Mouse (Mus musculus) adrenal gland, adult (tissue): ENCODE data around the gene Rac2.

Source experiments
- DNase-seq, 2 experiments: peaks; one replicate each; pipeline ENCODE4 v3.0.0; 2022 to 2023; ENCODE audit warnings: low spot score in 1 of 2; ENCODE audit not compliant: inconsistent age in 2 of 2

The Rac2 gene

DNA sequence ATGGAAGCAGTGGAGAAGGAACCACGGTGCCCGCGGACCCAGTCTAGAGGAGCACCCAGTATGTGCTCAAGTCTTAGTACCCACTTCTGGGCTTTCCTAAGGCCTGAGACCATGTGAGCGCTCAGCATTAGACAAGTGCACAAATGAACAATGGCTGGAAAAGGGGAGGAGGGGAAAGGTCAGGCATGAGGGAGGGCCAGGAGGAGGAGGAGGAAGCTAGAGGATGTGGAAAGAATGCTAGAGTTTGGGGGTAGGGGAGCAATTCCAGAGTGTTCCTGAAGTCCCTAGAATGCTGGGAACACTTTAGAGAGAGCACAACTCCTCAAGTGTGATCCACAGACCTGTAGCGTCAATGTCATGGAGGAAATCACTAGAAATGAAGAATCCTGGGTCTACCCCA, 48.4 kb downstream of the Rac2 start:
- DNase-seq, result no peak

DNA sequence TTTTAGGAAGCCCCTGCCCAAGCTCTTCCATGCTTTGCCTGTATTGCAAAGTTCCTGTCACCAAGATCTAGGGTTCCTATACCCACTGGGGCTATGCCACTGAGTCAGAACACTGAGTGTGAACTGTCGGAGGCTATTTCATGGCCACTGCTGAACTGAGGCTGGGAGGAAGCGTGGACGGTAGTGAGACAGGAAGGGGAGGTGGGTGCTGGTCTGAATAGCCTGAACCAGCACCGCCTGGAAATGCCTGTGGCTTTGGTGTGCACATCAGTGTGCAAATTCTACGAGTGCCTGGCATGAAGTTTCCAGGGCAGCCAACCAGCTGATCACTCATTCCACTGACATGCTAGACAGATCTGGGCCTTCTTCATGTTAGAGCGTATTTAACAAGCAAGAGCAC, 50.7 kb downstream of the Rac2 start:
- no peak for DNase-seq

DNA sequence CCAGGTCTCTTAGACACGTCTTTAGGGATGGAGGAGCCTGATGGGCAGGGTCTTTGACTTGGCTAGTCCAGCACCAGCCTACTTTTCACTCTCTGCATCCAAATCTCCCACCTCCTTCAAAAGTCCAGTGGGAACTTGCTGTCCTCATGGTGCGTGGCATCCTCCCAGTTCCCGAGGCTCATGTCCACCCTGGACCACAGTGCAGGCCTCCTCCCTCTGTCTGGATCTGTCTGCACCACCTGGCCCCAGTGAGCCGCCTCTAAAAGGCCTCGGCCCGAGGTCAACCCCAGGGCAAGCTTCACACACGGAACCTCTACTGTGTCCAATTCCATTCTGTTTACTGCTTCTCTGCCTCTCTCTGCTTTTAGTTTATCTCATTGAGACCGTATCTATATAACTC, 51.3 kb downstream of the Rac2 start:
- no peak for DNase-seq

DNA sequence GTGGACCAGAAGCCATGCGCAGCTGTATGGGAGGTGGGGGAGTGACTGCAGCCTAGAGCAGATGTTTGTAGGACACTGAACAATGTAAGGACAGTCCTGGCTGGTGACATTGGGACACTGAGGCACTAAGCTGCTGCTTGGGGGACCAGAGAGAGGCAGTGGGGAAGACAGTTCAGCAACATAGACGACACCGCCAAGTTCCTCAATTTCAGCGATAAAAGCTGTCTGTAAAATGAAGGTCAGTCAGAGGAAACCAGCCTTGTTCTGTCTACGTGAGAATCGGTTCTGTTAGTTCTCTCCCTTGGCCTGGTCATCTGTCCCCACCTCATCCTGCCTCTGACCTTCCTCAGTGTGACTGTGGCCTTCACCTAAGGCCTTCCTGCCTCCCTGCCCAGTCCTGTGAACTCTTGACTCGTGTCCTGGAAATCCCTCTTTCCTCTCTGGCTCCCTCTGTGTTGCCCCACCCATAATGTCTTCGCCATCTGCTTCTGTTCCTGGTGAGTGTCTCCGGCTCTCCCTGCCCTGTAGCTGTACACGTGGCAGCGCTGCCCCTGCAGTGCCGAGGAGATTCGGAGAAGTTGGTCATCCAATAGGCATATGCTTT, 52.4 kb downstream of the Rac2 start:
- DNase-seq, result peak; percentile 70 to 86

DNA sequence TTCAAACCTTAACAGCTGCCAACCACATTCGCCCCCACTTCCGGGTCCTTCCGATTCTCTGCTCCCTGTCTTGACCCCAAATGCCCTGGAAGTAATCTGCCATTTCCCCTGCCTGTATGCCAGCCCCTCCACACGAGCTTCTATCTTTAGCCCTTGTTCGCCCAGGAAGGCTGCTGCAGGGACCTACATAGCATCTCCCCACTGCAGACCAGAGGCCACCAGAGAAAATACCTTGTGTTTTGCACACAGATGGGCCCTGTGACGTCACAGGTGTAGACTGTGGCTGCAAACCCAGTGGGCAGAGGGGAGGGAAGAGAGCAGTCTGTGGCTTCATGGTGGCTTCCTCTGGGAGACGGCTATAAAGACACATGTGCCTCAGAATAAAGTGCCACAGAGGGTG, 54.4 kb downstream of the Rac2 start:
- DNase-seq, result no peak

DNA sequence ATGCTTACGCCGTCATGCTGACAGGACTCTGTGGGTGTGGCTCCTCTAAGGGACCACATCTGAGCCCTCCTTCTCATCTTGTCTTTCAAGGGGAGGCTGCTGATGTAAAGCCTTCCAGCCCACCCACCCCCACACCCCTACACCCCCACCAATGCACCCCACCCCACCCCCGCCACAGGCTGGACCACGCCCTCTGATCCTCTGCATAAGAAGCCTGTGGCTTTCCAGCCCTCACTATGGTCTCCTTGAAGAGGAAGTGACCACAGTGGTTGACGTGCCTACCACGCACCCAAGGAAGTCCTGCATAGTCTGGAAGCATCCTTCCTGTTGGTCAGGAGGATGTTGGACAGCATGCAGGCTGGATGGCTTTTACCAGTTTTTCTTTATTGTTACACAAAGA, 56.8 kb downstream of the Rac2 start:
- no peak for DNase-seq

DNA sequence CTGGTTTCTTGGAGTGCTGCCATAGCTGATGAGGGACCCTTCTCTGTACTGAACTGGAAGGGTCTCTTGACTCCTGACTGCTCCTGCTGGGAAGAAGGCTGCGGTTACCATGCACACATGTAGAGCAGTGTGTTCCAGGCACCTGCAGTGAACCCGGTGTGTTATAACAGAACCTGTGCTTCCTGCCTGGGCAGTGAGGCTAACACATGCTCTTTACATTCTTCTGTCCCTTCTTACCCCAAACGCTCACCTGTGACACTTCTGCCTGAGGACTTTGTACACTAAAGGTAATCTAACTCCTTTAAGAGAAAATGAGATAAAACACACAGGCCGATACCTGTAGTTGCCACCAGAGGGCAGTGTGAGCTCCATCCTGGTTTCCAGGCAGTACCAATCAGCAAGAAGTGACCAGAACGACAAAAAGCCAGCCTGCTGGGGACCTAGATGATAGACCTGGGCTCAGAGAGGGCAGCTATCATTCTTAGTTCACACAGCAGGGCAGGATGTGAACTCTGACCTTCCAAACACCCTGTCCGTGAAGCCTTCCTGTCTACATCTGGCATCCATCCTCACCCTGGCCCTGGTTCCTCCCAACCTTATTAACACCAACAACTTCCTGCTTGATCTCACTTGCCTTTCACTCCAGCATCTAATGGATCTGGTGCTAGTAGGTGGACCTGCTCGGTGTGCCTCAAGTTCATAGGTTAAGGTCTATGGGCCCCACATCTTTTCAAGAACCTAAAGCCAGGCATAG, 58.0 kb downstream of the Rac2 start:
- peak; percentile 81 to 95 for DNase-seq

DNA sequence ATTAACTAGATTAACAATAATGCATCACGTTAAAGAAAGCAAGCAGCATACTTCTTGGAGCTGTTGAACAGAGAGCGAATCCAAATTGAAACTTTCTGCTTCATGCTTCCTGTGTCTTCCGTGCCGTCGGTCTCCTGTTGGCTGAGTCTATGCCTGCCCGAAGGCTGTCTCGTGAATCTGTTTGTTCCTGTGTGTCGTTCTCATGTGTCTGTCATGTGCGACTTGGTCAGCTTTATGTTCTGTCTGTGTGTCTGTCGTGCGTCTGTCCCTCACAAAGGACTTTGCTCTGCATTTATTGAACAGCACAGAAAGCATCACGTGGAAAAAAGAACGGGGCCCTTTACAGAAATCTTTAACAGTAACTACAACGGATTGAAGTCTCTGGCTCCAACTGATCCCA, 59.6 kb downstream of the Rac2 start:
- DNase-seq, result no peak

DNA sequence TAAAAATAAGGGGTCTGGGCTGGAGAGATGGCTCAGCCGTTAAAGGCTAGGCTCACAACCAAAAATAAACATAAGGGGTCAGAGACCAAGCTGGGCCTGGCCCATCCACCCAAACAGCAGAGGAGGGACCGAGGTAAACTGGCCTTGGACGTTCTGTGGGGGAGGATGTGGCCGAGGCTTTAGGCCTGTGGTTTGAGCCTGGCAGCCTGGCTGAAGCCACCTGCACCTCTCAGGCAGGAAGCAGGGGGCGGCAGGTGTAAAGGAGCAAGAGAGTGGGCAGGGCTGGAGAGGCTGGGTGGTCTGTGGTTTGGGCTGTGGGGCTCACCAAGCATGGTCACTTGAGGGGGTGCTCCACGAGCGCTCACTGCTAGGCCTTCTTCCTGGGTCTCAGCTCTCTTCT, 60.6 kb downstream of the Rac2 start:
- no peak for DNase-seq

DNA sequence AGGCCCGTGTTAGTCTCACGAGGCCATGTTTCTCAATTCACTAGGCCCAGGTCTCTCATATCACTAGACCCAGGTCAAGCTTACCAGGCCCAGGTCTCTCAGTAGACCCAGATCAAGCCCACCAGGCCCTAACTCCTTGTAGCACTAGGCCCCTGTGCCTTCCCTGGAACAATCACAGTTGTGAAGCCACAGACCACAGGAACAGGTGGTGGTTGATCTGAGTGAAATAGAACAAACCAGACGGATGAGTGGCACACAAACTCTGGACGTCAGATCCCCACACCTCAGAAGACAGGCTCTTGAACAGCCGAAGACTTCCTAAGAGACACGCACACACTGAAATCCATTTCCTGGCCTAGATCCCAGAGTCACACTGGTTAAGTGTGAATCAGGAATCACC, 61.8 kb downstream of the Rac2 start:
- no peak for DNase-seq

DNA sequence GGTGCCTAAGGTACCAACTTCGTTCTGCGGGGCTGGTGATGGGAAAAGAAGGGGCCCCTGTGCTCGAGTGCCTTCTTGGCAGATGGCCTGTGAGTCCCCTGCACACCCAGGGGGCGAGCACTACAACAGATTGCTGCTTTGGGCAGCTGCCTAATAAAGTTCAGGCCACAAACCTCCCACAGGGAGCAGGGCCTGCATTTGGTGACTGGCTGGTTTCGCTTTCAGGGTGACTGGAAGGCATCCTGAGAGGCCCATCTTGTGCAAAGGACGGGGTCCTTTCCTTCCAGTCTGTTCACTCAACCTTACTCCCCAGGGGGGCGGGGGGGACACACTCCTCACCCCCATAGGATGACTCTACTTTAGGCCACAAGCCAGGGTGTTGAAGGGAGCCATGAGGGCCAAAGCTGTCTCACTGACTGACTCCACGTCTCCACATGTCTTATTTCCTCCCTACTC, 62.4 kb downstream of the Rac2 start:
- DNase-seq, result no peak

DNA sequence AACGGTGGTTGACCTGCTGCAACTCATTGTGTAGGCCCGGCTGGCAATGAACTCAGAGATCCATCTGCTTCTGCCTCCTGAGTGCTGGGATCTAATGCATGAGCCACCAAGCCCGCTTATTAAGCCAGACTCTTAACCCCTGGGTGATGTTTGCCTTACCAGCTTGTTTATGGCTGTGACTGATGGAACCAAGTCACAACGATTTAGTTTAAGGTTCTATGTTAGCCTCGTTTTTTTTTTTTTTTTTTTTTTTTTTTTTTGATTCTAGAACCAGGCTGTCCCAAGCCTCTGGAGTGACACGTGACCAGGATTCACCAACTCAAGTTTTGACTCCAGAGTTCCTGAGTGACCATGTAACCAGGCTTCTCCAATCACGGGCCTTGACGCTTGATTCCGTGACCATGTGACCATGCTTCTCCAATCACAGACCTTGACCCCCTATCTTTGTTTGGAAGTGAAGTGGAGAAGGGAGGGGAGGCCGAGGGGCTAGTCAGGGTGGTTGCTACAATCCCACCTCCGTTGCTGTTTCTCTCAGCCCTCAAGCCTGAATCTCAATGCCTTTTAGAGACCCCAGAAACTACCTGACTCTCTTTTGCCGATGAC, 63.2 kb downstream of the Rac2 start:
- DNase-seq, result no peak
